Mouse (Mus musculus): ENCODE data around the gene Plscr3. TPM values are rescaled to one million over a fixed set of nuclear protein-coding genes. Genes with fewer than 3 reads are reported as not detected.
A peak's percentile ranks its signal among the peaks of the same experiment; 100 is the strongest.

The Plscr3 gene
- total RNA-seq, 2 experiments from 2014 or later, result 28.4 to 32.2 TPM

GRCm38 (mm10) chr11:69818871-69819270, 27.3 kb upstream of the Plscr3 start:
- DNase-seq (ENCODE audit: extremely low spot score in 1 of 2, low spot score in 2 of 2), result no peak
- intact Hi-C loops (cut with DNase I), result no loop called here

GRCm38 (mm10) chr11:69822080-69822479, 24.1 kb upstream of the Plscr3 start, which contains the start of gene Spem1:
Gene Spem1 (minus strand): TSS chr11:69822180.
- intact Hi-C loops (cut with DNase I), result no loop called here
- no peak for DNase-seq (ENCODE audit: extremely low spot score in 1 of 2, low spot score in 2 of 2)

GRCm38 (mm10) chr11:69823456-69823855, 22.7 kb upstream of the Plscr3 start:
- DNase-seq (ENCODE audit: extremely low spot score in 1 of 2, low spot score in 2 of 2), result no peak
- intact Hi-C loops (cut with DNase I), result no loop called here

GRCm38 (mm10) chr11:69828832-69829231, 17.3 kb upstream of the Plscr3 start:
- intact Hi-C loops (cut with DNase I), result no loop called here

GRCm38 (mm10) chr11:69833554-69833953, 12.6 kb upstream of the Plscr3 start:
- intact Hi-C loops (cut with DNase I), result no loop called here
- no peak for DNase-seq (ENCODE audit: extremely low spot score in 1 of 2, low spot score in 2 of 2)

More at GRCm38 (mm10) chr11:69828832-69829231, 17.3 kb upstream of the Plscr3 start:
- DNase-seq (ENCODE audit: extremely low spot score in 1 of 2, low spot score in 2 of 2), result no peak

GRCm38 (mm10) chr11:69834001-69834549, 12.1 kb upstream of the Plscr3 start:
- DNase-seq (ENCODE audit: extremely low spot score in 1 of 2, low spot score in 2 of 2), result no peak
- intact Hi-C loops (cut with DNase I), result no loop called here

- intact Hi-C loops (cut with DNase I), result loop anchor here (5.0 kb wide), 2 partner anchors 33 to 78 kb away; partner anchors contain the start of genes Fgf11 and Polr2a
- no peak for DNase-seq (ENCODE audit: extremely low spot score in 1 of 2, low spot score in 2 of 2)
Observed at GRCm38 (mm10) chr11:69835326-69835965, 10.7 kb upstream of the Plscr3 start.

- DNase-seq (ENCODE audit: extremely low spot score in 1 of 2, low spot score in 2 of 2), result no peak
- intact Hi-C loops (cut with DNase I), result loop anchor here (5.0 kb wide), 2 partner anchors 34 to 79 kb away; partner anchors contain the start of genes Fgf11 and Polr2a
Observed at GRCm38 (mm10) chr11:69835966-69836335, 10.2 kb upstream of the Plscr3 start.

GRCm38 (mm10) chr11:69836703-69837576, 9.2 kb upstream of the Plscr3 start:
- peak in 1 of 2 experiments; percentile 72 for DNase-seq (ENCODE audit: extremely low spot score in 1 of 2, low spot score in 2 of 2)

GRCm38 (mm10) chr11:69837604-69837951, 8.6 kb upstream of the Plscr3 start, which contains the start of gene Nlgn2:
Gene Nlgn2 (minus strand): TSS chr11:69837784.
- DNase-seq (ENCODE audit: extremely low spot score in 1 of 2, low spot score in 2 of 2), result peak in 1 of 2 experiments; percentile 91
- intact Hi-C loops (cut with DNase I), result loop anchor here (5.0 kb wide), 2 partner anchors 35 to 80 kb away; partner anchors contain the start of genes Fgf11 and Polr2a

More at GRCm38 (mm10) chr11:69836703-69837576, 9.2 kb upstream of the Plscr3 start:
- intact Hi-C loops (cut with DNase I), result loop anchor here (5.0 kb wide), 2 partner anchors 35 to 80 kb away; partner anchors contain the start of genes Fgf11 and Polr2a

- intact Hi-C loops (cut with DNase I), result loop anchor here (5.0 kb wide), 2 partner anchors 36 to 81 kb away; partner anchors contain the start of genes Fgf11 and Polr2a
Observed at GRCm38 (mm10) chr11:69837952-69838713, 8.0 kb upstream of the Plscr3 start, which contains the start of gene Tmem256. Gene Tmem256 (plus strand): TSS chr11:69838514.

GRCm38 (mm10) chr11:69838714-69839104, 7.5 kb upstream of the Plscr3 start:
- no peak for DNase-seq (ENCODE audit: extremely low spot score in 1 of 2, low spot score in 2 of 2)

More at GRCm38 (mm10) chr11:69837952-69838713, 8.0 kb upstream of the Plscr3 start, which contains the start of gene Tmem256:
- peak; percentile 96 to 98 for DNase-seq (ENCODE audit: extremely low spot score in 1 of 2, low spot score in 2 of 2)

GRCm38 (mm10) chr11:69846738-69847688, 837 bp downstream of the Plscr3 start:
- DNase-seq (ENCODE audit: extremely low spot score in 1 of 2, low spot score in 2 of 2), result no peak

More at GRCm38 (mm10) chr11:69838714-69839104, 7.5 kb upstream of the Plscr3 start:
- intact Hi-C loops (cut with DNase I), result loop anchor here (5.0 kb wide), 2 partner anchors 36 to 81 kb away; partner anchors contain the start of genes Fgf11 and Polr2a

GRCm38 (mm10) chr11:69848021-69848420, 1.8 kb downstream of the Plscr3 start:
- DNase-seq (ENCODE audit: extremely low spot score in 1 of 2, low spot score in 2 of 2), result no peak
- intact Hi-C loops (cut with DNase I), result no loop called here

More at GRCm38 (mm10) chr11:69846738-69847688, 837 bp downstream of the Plscr3 start:
- intact Hi-C loops (cut with DNase I), result no loop called here

GRCm38 (mm10) chr11:69849128-69849527, 3.0 kb downstream of the Plscr3 start:
- intact Hi-C loops (cut with DNase I), result no loop called here
- no peak for DNase-seq (ENCODE audit: extremely low spot score in 1 of 2, low spot score in 2 of 2)

GRCm38 (mm10) chr11:69849884-69850283, 3.7 kb downstream of the Plscr3 start:
- intact Hi-C loops (cut with DNase I), result no loop called here
- DNase-seq (ENCODE audit: extremely low spot score in 1 of 2, low spot score in 2 of 2), result no peak

GRCm38 (mm10) chr11:69850754-69851153, 4.6 kb downstream of the Plscr3 start:
- intact Hi-C loops (cut with DNase I), result no loop called here
- no peak for DNase-seq (ENCODE audit: extremely low spot score in 1 of 2, low spot score in 2 of 2)

All from left cerebral cortex, postnatal 10 days (tissue).